Mouse (Mus musculus): ENCODE data around the gene Hspb7. TPM values are rescaled to one million over a fixed set of nuclear protein-coding genes. Genes with fewer than 3 reads are reported as not detected.

Gene Hspb7
- total RNA-seq (2023), result not detected

DNA sequence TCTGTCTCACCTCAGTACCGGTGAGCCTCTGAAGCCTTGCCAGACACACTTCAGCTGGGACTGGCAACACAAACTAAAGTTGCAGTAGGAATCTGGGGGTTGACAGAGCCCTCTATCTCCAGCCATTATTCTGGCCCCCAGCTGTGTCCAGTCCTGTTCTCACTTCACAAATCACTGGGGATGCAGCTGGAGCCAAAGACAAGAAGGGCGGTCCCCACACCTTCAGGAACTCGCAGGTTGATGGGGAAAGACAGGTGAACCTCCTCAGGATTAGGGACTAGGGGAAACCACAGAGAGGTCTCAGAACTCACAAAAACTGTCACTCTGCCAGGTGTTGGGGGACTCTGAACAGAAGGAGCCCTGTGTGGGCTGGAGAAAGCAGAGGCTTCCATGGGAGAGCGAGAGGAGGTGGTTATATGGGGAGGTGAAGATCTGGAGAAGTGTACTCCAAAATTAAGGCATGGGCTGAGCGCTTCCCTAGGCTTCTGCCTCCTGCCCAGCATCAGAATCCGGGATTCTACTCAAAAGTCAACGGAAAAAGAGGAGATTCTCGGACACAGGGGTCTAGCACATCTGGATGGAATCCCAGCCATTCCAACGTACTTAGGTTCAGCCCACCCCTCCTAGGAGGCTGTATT lies at the start of gene Hspb7:
TSS of gene Hspb7 (plus strand) at position 588 of the 638 bp plus-strand sequence.

GRCm38 (mm10) chr4:141398545-141398944 lies 22.0 kb upstream of the Hspb7 start, which contains the start of gene Clcnka:
Clcnka (minus strand) TSS chr4:141398724.

GRCm38 (mm10) chr4:141415924-141416323 lies 4.7 kb upstream of the Hspb7 start, which contains the start of gene Clcnkb:
Clcnkb (minus strand) TSS chr4:141416014.

DNA sequence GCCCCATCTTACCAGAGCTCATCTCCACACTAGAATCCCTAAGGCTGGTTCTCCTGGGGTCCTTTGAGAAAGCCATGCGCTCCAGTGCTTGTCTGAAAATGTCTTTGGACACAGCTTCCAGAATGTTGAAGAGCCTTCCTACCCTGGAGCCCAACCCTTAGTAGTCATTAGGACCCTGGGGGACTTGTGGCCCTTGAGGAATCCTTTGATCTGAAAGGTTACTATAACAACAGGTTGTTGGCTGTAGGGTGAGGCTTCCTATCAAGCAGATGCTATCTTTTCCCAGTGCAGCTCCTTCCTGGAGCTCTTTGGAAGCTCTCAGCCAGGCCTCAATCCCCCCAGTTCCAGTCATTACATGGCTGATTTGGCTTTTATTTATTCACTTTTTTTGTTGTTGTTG lies 15.4 kb downstream of the Hspb7 start, which contains the start of gene Srarp:
TSS of gene Srarp (minus strand) at position 132 of the 400 bp plus-strand sequence.

GRCm38 (mm10) chr4:141444451-141445327 lies 24.1 kb downstream of the Hspb7 start, which contains the start of gene Zbtb17:
Zbtb17 (plus strand) TSS chr4:141444654.

Other genes starting within 250 kb of the Hspb7 start
- 1 to 10 TPM; 3.1 to 5.2 TPM for gene Rsg1, start 206.8 kb upstream of the Hspb7 start, total RNA-seq (2023)
- not detected for gene Arhgef19, start 181.3 kb upstream of the Hspb7 start, total RNA-seq (2023)
- gene Epha2, start 119.5 kb upstream of the Hspb7 start, total RNA-seq (2023), result 1 to 10 TPM in 1 of 2 experiments, under 1 TPM in 1; 0.18 to 1.9 TPM
- not detected for gene Fam131c, start 52.6 kb upstream of the Hspb7 start, total RNA-seq (2023)
- not detected for gene Clcnka, start 22.1 kb upstream of the Hspb7 start, total RNA-seq (2023)
- gene Clcnkb, start 4.8 kb upstream of the Hspb7 start, total RNA-seq (2023), result not detected
- gene Srarp, start 15.3 kb downstream of the Hspb7 start, total RNA-seq (2023), result not detected
- gene Zbtb17, start 23.9 kb downstream of the Hspb7 start, total RNA-seq (2023), result 10 to 100 TPM; 32.7 to 38.5 TPM
- gene Spen, start 117.8 kb downstream of the Hspb7 start, total RNA-seq (2023), result 10 to 100 TPM; 65.3 to 77.7 TPM
- not detected for gene Fblim1, start 185.3 kb downstream of the Hspb7 start, total RNA-seq (2023)
- under 1 TPM; 0.24 to 0.44 TPM for gene Tmem82, start 197.9 kb downstream of the Hspb7 start, total RNA-seq (2023)
- gene Slc25a34, start 203.0 kb downstream of the Hspb7 start, total RNA-seq (2023), result not detected
- 10 to 100 TPM; 29.4 to 42.0 TPM for gene Plekhm2, start 244.1 kb downstream of the Hspb7 start, total RNA-seq (2023)